Mouse (Mus musculus): Measurements from ENCODE around the gene Dnajc5g. TPM values are rescaled to one million over a fixed set of nuclear protein-coding genes. Genes with fewer than 3 reads are reported as not detected.

Gene Dnajc5g
- not detected in 2 replicates for polyA plus RNA-seq (2015; fragmentation: Nextera tagmentation; extraction: Ambion mirVana)

GRCm38 (mm10) chr5:31105814-31106335 is at the start of gene Dnajc5g:
Gene Dnajc5g (plus strand): TSS chr5:31106285.
- Histone ChIP-seq H3K4me2 (no peak within 1 kb of the TSS), H3K9me3 (replicated peaks) (no peaks in the 10 kb centered on the region), H3K27me3 (replicated peaks) (0 out of 2 replicates have a peak, but pooled peaks cover 4% of the 10 kb centered on the region), H3K9ac (replicated peaks) (no peak within 1 kb of the TSS), H3K4me1 (no peaks in the 10 kb centered on the region), H3K36me3 (no peaks in the 10 kb centered on the region), H3K27ac (replicated peaks) (no peak within 1 kb of the TSS), H3K4me3 (replicated peaks) (no peak within 1 kb of the TSS)
- WGBS = 85% methylated on average over 9 of the region's 9 CpGs
- ATAC-seq (ENCODE audit: low FRiP score) = no peak

- WGBS = 98% methylated on average over 3 of the region's 3 CpGs
- Histone ChIP-seq H3K4me3 (replicated peaks) (no peak overlapping the region), H3K9me3 (replicated peaks) (no peaks in the 10 kb centered on the region), H3K27me3 (replicated peaks) (no peaks in the 10 kb centered on the region), H3K4me1 (no peaks in the 10 kb centered on the region), H3K9ac (replicated peaks) (no peak overlapping the region), H3K4me2 (no peak overlapping the region), H3K36me3 (peaks cover 88% of the 10 kb centered on the region), H3K27ac (replicated peaks) (no peak overlapping the region)
- no peak for ATAC-seq (ENCODE audit: low FRiP score)
These were observed 36.3 kb upstream of the Dnajc5g start for GRCm38 (mm10) chr5:31069810-31070209.

DNA sequence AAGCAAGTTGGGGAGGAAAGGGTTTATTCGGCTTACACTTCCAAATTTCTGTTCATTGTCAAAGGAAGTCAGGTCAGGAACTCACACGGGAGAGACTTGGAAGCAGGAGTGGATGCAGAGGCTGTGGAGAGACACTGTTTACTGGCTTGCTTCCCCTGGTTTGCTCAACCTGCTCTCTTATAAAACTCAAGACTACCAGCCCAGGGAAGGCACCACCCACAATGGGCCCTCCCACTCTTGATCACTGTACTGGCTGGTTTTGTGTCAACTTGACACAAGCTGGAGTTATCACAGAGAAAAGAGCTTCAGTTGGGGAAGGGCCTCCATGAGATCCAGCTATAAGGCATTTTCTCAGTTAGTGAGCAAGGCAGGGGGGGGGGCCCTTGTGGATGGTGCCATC is 35.0 kb upstream of the Dnajc5g start:
- Histone ChIP-seq H3K4me2 (no peak overlapping the region), H3K9ac (replicated peaks) (no peak overlapping the region), H3K4me1 (no peaks in the 10 kb centered on the region), H3K4me3 (replicated peaks) (no peak overlapping the region), H3K27ac (replicated peaks) (no peak overlapping the region), H3K9me3 (replicated peaks) (no peaks in the 10 kb centered on the region), H3K27me3 (replicated peaks) (no peaks in the 10 kb centered on the region), H3K36me3 (peaks cover 95% of the 10 kb centered on the region)
- ATAC-seq (ENCODE audit: low FRiP score) = no peak
- 96% methylated on average over 2 of the region's 2 CpGs for WGBS

GRCm38 (mm10) chr5:31071821-31072220 is 34.3 kb upstream of the Dnajc5g start:
- no peak overlapping the region for H3K4me3 ChIP-seq (replicated peaks)
- WGBS = 96% methylated on average over 11 of the region's 11 CpGs
- no peak overlapping the region for H3K27ac ChIP-seq (replicated peaks)
- H3K4me2 ChIP-seq = no peak overlapping the region
- no peak overlapping the region for H3K9ac ChIP-seq (replicated peaks)
- no peaks in the 10 kb centered on the region for H3K27me3 ChIP-seq (replicated peaks)
- H3K36me3 ChIP-seq = peaks cover 95% of the 10 kb centered on the region
- H3K4me1 ChIP-seq = no peaks in the 10 kb centered on the region
- no peak for ATAC-seq (ENCODE audit: low FRiP score)
- H3K9me3 ChIP-seq (replicated peaks) = no peaks in the 10 kb centered on the region

DNA sequence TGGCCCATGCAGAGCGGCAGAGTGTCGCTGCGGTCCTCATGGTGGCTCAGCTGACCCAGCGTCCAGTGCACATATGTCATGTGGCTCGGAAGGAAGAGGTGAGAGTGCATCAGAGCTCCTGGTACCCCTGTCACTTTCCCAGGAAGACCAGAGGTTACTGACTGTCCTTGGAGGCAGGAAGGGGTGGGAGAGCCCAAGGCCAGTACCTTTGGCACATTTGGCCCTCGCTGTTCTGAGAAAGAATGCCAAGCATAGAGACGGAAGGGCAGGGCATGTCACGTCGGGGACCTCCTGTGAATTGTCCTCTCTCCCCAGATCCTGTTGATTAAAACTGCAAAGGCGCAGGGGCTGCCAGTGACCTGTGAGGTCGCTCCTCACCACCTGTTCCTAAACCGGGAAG is 32.9 kb upstream of the Dnajc5g start:
- H3K27me3 ChIP-seq (replicated peaks) = no peaks in the 10 kb centered on the region
- 92% methylated on average over 12 of the region's 12 CpGs for WGBS
- no peak overlapping the region for H3K4me3 ChIP-seq (replicated peaks)
- no peak for ATAC-seq (ENCODE audit: low FRiP score)
- H3K4me2 ChIP-seq = no peak overlapping the region
- H3K9me3 ChIP-seq (replicated peaks) = no peaks in the 10 kb centered on the region
- H3K27ac ChIP-seq (replicated peaks) = no peak overlapping the region
- H3K4me1 ChIP-seq = no peaks in the 10 kb centered on the region
- H3K9ac ChIP-seq (replicated peaks) = no peak overlapping the region
- H3K36me3 ChIP-seq = peaks cover 93% of the 10 kb centered on the region

GRCm38 (mm10) chr5:31076346-31076745 is 29.7 kb upstream of the Dnajc5g start:
- H3K9ac ChIP-seq (replicated peaks) = no peak overlapping the region
- ATAC-seq (ENCODE audit: low FRiP score) = no peak
- H3K27me3 ChIP-seq (replicated peaks) = no peaks in the 10 kb centered on the region
- 0 out of 2 replicates have a peak, but pooled peaks cover 3% of the 10 kb centered on the region for H3K4me1 ChIP-seq
- peaks cover 71% of the 10 kb centered on the region for H3K36me3 ChIP-seq
- no peak overlapping the region for H3K27ac ChIP-seq (replicated peaks)
- H3K4me2 ChIP-seq = no peak overlapping the region
- H3K9me3 ChIP-seq (replicated peaks) = no peaks in the 10 kb centered on the region
- WGBS = 92% methylated on average over 13 of the region's 13 CpGs
- no peak overlapping the region for H3K4me3 ChIP-seq (replicated peaks)

DNA sequence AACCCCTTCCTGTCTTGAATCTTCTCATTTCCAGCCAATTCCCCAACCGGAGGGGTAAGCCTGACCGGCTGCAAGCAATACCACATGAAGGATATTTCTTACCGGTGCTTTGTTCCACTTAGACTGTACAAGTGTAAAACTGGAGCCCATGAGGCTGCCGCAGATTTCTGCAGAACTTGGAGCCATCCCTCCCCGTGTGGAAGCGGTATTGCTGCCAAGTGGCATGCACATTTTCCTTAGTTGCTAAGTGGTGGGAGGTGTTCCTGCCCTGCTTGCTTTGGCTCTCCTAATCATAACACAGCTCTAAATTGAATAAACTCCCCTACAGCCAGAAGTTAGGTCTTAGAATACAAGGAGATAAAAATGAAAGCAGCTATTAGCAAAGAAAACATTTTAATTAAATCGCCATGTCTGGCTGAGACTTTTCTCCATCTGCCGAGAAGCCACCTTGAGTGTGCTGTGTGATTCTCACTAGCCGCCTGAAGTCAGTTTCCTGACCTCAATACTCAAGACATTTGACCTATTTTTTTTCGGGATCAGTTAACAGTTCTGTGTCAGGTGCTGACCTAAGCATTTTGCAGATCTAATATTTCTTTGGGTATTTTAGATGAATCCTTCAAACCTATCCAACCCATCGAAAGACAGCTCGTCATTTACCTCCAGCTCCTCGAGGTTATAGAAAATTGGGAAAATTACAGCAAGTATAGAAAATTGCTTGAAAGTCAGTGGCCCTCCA is 25.9 kb upstream of the Dnajc5g start:
- Histone ChIP-seq H3K9ac (replicated peaks) (no peak overlapping the region), H3K36me3 (peaks cover 36% of the 10 kb centered on the region), H3K9me3 (replicated peaks) (no peaks in the 10 kb centered on the region), H3K4me2 (no peak overlapping the region), H3K27ac (replicated peaks) (no peak overlapping the region), H3K4me3 (replicated peaks) (no peak overlapping the region), H3K4me1 (peaks cover 22% of the 10 kb centered on the region), H3K27me3 (replicated peaks) (no peaks in the 10 kb centered on the region)
- no peak for ATAC-seq (ENCODE audit: low FRiP score)
- 82% methylated on average over 13 of the region's 13 CpGs for WGBS

- Histone ChIP-seq H3K4me3 (replicated peaks) (no peak overlapping the region), H3K27me3 (replicated peaks) (no peaks in the 10 kb centered on the region), H3K36me3 (peaks cover 31% of the 10 kb centered on the region), H3K4me2 (no peak overlapping the region), H3K9me3 (replicated peaks) (no peaks in the 10 kb centered on the region), H3K9ac (replicated peaks) (no peak overlapping the region), H3K4me1 (peaks cover 22% of the 10 kb centered on the region), H3K27ac (replicated peaks) (no peak overlapping the region)
- no peak for ATAC-seq (ENCODE audit: low FRiP score)
- WGBS = 70% methylated on average over 3 of the region's 3 CpGs
These were observed 25.3 kb upstream of the Dnajc5g start for GRCm38 (mm10) chr5:31080795-31081164.

DNA sequence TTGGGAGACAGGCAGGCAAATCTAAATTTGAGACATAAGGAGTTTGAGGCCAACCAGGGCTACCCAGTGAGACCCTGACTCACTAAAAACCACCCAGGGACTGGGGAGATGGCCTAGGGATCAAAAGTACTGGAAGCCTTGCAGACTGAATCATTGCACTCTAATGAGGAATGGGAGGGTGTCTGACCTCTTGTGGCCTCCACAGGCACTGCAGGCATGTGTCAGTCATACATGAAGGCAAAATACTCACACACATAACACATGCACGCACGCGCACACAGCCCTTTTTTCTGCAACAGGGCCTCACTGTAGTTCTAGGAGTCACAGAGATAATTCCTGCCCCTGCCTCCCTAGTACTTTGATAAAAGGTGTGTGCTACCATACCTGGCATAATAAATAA is 24.7 kb upstream of the Dnajc5g start:
- 72% methylated on average over 3 of the region's 3 CpGs for WGBS
- no peak for ATAC-seq (ENCODE audit: low FRiP score)

GRCm38 (mm10) chr5:31082355-31082754 is 23.7 kb upstream of the Dnajc5g start:
- Histone ChIP-seq H3K27ac (replicated peaks) (peak overlapping the region; percentile 58; the same call in 1 of the 2 replicates), H3K9ac (replicated peaks) (no peak overlapping the region)

More for the DNA sequence above, 24.7 kb upstream of the Dnajc5g start:
- Histone ChIP-seq H3K4me1 (peaks cover 22% of the 10 kb centered on the region), H3K9ac (replicated peaks) (no peak overlapping the region), H3K36me3 (peaks cover 26% of the 10 kb centered on the region), H3K27ac (replicated peaks) (no peak overlapping the region), H3K9me3 (replicated peaks) (no peaks in the 10 kb centered on the region), H3K4me3 (replicated peaks) (no peak overlapping the region), H3K27me3 (replicated peaks) (no peaks in the 10 kb centered on the region), H3K4me2 (no peak overlapping the region)

DNA sequence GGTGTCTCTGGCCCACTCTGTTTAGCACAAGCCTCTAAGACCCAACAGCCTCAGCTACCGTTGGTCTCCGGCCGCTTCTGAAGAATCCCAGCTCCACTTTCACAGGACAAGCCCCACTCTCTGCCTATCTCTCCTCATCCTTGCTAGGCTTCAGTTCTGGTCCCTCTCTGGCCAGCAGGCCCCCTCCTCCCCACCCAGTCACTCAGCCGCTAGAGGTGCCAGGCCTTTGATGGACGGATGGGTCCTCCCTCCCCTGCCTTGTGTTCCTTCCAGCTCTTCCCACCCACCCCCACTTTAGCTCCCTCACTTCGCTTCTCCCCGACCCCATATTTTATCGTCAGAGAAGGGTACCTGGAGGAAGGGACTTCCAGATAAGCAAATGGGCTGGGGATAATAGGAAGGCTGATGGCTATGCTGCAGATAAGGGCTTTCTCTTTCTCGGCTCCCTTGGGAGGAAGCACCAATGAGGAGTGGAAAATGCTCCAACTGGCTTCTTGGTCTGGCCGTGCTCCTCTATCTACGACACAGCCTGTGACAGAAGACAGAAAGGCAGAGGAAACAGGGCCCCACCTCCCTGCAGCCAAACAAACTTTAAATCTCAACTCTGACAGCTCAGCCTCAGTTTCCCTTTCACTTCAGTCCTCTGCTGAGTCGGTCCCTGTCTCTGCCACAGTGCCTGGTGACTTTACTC is 23.0 kb upstream of the Dnajc5g start:
- Histone ChIP-seq H3K27ac (replicated peaks) (peak overlapping the region; percentile 58), H3K4me3 (replicated peaks) (no peak overlapping the region), H3K4me1 (peaks cover 22% of the 10 kb centered on the region), H3K9me3 (replicated peaks) (no peaks in the 10 kb centered on the region), H3K36me3 (peaks cover 11% of the 10 kb centered on the region), H3K9ac (replicated peaks) (no peak overlapping the region), H3K27me3 (replicated peaks) (peaks cover under 1% of the 10 kb centered on the region; the same call in 1 of the 2 replicates), H3K4me2 (no peak overlapping the region)
- WGBS = 37% methylated on average over 12 of the region's 12 CpGs
- 0 out of 2 replicates have a peak, but pooled peaks have one; percentile 37 for ATAC-seq (ENCODE audit: low FRiP score)

More at GRCm38 (mm10) chr5:31082355-31082754, 23.7 kb upstream of the Dnajc5g start:
- no peak overlapping the region for H3K4me3 ChIP-seq (replicated peaks)
- no peak for ATAC-seq (ENCODE audit: low FRiP score)
- H3K4me1 ChIP-seq = peaks cover 22% of the 10 kb centered on the region
- H3K27me3 ChIP-seq (replicated peaks) = no peaks in the 10 kb centered on the region
- peaks cover 18% of the 10 kb centered on the region for H3K36me3 ChIP-seq
- 10% methylated on average over 5 of the region's 5 CpGs for WGBS
- no peak overlapping the region for H3K4me2 ChIP-seq
- H3K9me3 ChIP-seq (replicated peaks) = no peaks in the 10 kb centered on the region

DNA sequence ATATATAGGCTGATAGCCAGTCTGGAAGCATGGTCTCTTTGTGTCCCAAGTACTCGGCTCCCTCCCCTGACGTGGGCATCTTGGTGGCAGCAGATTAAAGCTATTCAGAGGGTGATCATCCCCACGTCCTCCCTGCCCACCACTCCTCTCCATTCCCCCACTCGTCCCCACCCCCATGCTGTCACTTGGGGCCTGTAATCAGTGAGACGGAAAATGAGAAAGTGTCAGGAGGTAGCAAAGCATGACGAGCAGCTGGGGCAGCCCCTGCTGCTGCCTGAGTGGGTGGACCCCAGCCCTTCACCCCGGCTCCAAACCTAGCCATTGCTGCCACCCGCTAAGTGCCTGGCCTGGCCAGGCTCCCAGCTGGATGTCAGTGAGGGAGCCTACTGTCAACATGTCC is 22.1 kb upstream of the Dnajc5g start:
- 6% methylated on average over 8 of the region's 8 CpGs for WGBS
- H3K9me3 ChIP-seq (replicated peaks) = no peaks in the 10 kb centered on the region
- H3K9ac ChIP-seq (replicated peaks) = no peak overlapping the region
- no peak overlapping the region for H3K4me2 ChIP-seq
- peak overlapping the region; percentile 58; the same call in 1 of the 2 replicates for H3K27ac ChIP-seq (replicated peaks)
- peaks cover 22% of the 10 kb centered on the region for H3K4me1 ChIP-seq
- ATAC-seq (ENCODE audit: low FRiP score) = peak; percentile 56
- H3K27me3 ChIP-seq (replicated peaks) = peaks cover 7% of the 10 kb centered on the region
- peaks cover 2% of the 10 kb centered on the region; the same call in 1 of the 2 replicates for H3K36me3 ChIP-seq
- H3K4me3 ChIP-seq (replicated peaks) = no peak overlapping the region

Data from neural tube, embryonic 15.5 days (tissue).